Mouse (Mus musculus) limb, embryonic 10.5 days (tissue): ENCODE measurements around the gene Vamp2. TPM values are rescaled to one million over a fixed set of nuclear protein-coding genes. Genes with fewer than 3 reads are reported as not detected.
A peak's percentile ranks its signal among the peaks of the same experiment; 100 is the strongest.

Source experiments
- DNase-seq: peaks from one replicate; pipeline ENCODE4 v3.0.0-alpha.2; 2017; ENCODE audit warnings: low spot score
- H3K27ac ChIP-seq: fragments of 300-500 bp; sonication (generic); 2 replicates; pipeline ENCODE4 v1.5.1; 2016; ENCODE audit warnings: mild to moderate bottlenecking
- H3K27me3 ChIP-seq: fragments of 300-500 bp; sonication (generic); 2 replicates; pipeline ENCODE4 v1.6.1; 2016; ENCODE audit warnings: low read depth, mild to moderate bottlenecking; ENCODE audit not compliant: poor library complexity, severe bottlenecking
- H3K36me3 ChIP-seq: fragments of 300-500 bp; sonication (generic); 2 replicates; pipeline ENCODE4 v1.6.1; 2016; ENCODE audit warnings: mild to moderate bottlenecking, moderate library complexity
- H3K4me1 ChIP-seq: fragments of 300-500 bp; sonication (generic); 2 replicates; pipeline ENCODE4 v1.6.1; 2016
- H3K4me3 ChIP-seq: fragments of 300-500 bp; sonication (generic); 2 replicates; pipeline ENCODE4 v1.5.1; 2016; ENCODE audit warnings: mild to moderate bottlenecking, moderate library complexity
- H3K9me3 ChIP-seq: fragments of 300-500 bp; sonication (generic); replicated peaks from 2 replicates; pipeline ENCODE4 v1.6.1; 2016; ENCODE audit warnings: mild to moderate bottlenecking
- WGBS: fragments of 180-500 bp; shearing (Covaris S2); methylation state at CpG from one replicate; pipeline ENCODE4 v1.1.7; 2016; 5-methylcytosine and 5-hydroxymethylcytosine counted together
- polyA plus RNA-seq: library from polyadenylated mRNA; unstranded; fragments of >200 nt; fragmentation: Nextera tagmentation; extraction: Ambion mirVana; gene quantifications from 2 replicates; pipeline ENCODE4 v1.2.1, GENCODE M21; 2016

The Vamp2 gene
- 51.1 and 72.1 TPM in 2 replicates for polyA plus RNA-seq

DNA sequence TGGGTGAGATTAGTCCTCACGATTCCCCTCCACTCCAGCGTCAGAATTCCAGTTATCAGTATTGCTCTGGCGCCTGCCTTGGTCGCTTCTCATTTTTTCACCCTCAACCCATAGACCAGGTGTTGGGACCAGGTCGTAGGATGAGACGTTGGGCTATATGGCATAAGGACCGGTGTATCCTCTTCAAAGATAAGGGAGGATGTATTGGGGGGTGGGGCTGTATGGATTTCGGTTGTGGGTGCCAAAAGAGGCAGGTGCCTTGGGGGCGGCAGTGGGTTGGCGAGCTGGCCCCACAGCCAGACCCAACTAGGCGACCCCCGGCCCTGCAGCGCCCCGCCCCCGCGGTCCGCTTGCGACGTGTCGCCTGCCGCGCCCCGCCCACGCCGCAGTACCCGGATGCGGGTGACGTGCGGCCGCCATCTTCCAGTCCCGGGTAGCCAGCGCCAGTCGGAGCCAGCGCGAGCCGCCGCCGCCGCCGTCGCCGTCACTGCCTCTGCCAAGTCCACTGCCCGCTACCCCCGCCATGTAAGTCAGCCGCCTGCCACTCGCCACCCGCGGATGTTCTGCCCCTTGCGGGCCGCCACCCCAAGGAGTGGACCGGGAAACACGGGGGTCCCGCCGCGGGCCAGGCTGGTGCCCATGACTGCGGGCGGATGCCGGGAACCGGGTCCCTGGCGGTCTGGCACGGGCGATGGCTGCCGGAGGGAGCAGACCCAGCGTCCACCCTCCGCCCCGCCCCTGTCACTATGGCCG, at the start of gene Vamp2:
Vamp2 (plus strand) TSS at position 388 of the 753 bp plus-strand sequence.
- peaks cover 49% of the 10 kb centered on the region for H3K4me1 ChIP-seq
- H3K9me3 ChIP-seq, result no peaks in the 10 kb centered on the region
- H3K27ac ChIP-seq, result peak within 1 kb of the TSS; percentile 100
- H3K36me3 ChIP-seq, result peaks cover 34% of the 10 kb centered on the region
- under 1% methylated on average over 65 of the region's 67 CpGs for WGBS
- H3K4me3 ChIP-seq, result peak within 1 kb of the TSS; percentile 100
- DNase-seq, result peak; percentile 98
- H3K27me3 ChIP-seq, result no peaks in the 10 kb centered on the region

DNA sequence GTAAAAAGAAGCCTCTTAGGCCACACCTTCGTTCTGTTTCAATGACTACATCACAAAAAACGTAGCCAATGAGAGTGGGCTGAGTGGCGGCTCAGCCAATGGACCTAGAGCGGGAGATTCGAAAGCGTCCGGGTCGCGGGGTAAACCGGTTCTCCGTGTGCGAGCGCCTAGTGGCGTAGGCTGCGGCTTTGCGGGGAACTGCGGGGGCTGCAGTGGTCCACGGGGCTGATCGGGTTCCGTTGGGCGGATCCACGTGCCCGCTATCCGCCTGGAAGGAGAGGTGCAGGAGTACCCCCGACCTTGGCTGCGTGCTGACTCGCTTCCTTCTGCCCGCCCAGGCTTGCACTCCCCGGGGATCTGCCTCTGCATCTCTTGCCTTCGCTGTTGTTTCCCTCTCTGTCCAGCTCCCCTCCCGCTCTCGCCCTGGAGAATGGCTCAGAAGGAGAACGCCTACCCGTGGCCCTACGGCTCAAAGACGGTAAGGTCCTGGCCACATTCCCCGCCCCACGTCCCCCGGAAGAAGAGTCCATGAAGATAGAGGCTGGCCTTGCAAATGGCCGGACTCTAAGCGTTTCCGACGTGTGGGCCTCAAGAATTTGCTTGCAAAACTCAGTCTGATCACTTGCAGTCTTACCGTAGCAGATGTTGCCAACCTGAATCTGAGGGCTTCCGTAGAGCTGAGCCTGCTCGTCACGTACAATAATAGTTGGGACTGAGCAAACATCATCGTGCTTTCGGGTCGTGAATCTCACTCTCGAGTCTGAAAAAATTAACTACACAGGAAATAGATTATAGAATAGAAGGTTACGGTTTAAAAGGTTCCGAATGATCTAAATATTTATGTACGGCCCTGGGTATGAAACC, 42.5 kb upstream of the Vamp2 start, which contains the start of gene Aurkb:
Aurkb (plus strand) TSS at position 117 of the 864 bp plus-strand sequence.
- Histone ChIP-seq H3K4me1 (peaks cover 25% of the 10 kb centered on the region), H3K36me3 (peaks cover 34% of the 10 kb centered on the region), H3K27ac (peak within 1 kb of the TSS; percentile 95), H3K27me3 (no peaks in the 10 kb centered on the region), H3K9me3 (no peaks in the 10 kb centered on the region), H3K4me3 (peak within 1 kb of the TSS; percentile 84)
- WGBS, result 1% methylated on average over 54 of the region's 54 CpGs
- DNase-seq, result peak; percentile 89

DNA sequence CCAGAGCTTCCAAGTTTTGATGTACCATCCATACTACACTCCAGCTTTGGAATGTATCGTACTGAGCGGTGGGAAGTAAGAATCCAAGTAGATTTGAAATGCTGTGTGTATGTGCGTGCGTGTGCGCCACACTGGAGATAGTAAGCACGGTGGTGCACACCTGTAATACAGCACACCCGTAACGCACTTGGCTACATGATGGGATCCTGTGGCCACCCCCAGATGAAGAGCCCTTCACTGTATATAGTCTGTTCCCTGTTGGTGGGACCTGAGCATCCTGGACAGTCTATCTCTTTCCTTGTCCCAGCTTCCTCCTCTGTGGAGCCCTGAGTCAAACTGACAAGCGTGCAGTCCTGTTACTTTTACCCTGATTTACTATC, 41.9 kb upstream of the Vamp2 start:
- H3K27me3 ChIP-seq, result no peaks in the 10 kb centered on the region
- no peak for DNase-seq
- peak overlapping the region; percentile 95 for H3K27ac ChIP-seq
- H3K4me3 ChIP-seq, result peak overlapping the region; percentile 84
- peaks cover 25% of the 10 kb centered on the region for H3K4me1 ChIP-seq
- no peaks in the 10 kb centered on the region for H3K9me3 ChIP-seq
- 27% methylated on average over 9 of the region's 9 CpGs for WGBS
- peaks cover 41% of the 10 kb centered on the region for H3K36me3 ChIP-seq

DNA sequence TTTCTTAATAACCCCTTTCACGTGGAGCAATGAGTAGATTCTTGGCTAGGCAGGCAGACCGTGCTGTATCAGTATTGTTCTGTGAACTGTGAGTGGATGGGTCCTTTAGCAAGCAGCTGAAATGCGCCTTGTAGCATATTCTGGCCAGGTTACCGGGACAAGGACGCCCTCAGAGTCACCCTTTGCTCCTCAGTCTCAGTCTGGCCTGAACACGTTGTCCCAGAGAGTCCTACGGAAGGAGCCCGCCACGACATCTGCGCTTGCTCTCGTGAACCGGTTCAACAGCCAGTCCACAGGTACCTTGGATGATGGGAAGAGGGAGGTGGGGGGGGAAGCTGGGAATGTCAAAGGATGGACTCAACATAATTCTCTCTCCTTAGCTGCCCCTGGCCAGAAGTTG, 40.7 kb upstream of the Vamp2 start:
- no peak for DNase-seq
- no peak overlapping the region; the same call in 1 of the 2 replicates for H3K27ac ChIP-seq
- peak overlapping the region; percentile 84 for H3K4me3 ChIP-seq
- WGBS, result 94% methylated on average over 12 of the region's 12 CpGs
- peaks cover 25% of the 10 kb centered on the region for H3K4me1 ChIP-seq
- H3K27me3 ChIP-seq, result no peaks in the 10 kb centered on the region
- H3K9me3 ChIP-seq, result no peaks in the 10 kb centered on the region
- H3K36me3 ChIP-seq, result peaks cover 52% of the 10 kb centered on the region

DNA sequence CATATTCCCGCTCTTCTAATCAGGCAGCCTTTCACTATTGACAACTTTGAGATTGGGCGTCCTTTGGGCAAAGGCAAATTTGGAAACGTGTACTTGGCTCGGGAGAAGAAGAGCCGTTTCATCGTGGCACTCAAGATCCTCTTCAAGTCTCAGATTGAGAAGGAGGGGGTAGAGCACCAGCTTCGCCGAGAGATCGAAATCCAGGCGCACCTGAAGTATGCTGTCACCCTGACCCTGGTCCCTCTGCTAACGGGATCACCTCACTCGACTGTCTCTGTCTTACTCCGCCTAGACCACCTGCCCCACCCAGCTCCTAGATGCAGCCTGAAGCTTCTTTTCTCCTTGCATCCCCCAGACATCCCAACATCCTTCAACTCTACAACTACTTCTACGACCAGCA, 40.1 kb upstream of the Vamp2 start:
- no peak for DNase-seq
- Histone ChIP-seq H3K27ac (no peak overlapping the region), H3K9me3 (no peaks in the 10 kb centered on the region), H3K27me3 (no peaks in the 10 kb centered on the region), H3K4me3 (peak overlapping the region; percentile 84), H3K36me3 (peaks cover 58% of the 10 kb centered on the region), H3K4me1 (peaks cover 25% of the 10 kb centered on the region)
- 96% methylated on average over 14 of the region's 14 CpGs for WGBS

DNA sequence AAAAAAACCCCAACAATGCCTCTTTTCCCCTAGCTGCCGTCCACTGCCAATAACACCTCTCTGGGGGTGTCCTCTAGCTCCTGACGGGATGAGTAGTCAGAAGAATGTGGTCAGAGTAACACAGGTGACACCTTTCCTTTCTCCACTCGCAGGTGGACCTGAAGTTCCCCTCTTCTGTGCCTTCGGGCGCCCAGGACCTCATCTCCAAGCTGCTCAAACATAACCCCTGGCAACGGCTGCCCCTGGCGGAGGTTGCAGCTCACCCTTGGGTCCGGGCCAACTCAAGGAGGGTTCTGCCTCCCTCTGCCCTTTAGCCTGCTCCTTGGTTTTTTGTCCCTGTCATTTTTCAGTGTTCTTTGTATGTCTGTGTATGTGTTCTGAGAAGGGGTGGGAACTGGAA, 37.5 kb upstream of the Vamp2 start:
- Histone ChIP-seq H3K9me3 (no peaks in the 10 kb centered on the region), H3K4me1 (peaks cover 25% of the 10 kb centered on the region), H3K36me3 (peaks cover 71% of the 10 kb centered on the region), H3K27ac (no peak overlapping the region), H3K27me3 (no peaks in the 10 kb centered on the region), H3K4me3 (no peak overlapping the region)
- 94% methylated on average over 8 of the region's 8 CpGs for WGBS
- no peak for DNase-seq

DNA sequence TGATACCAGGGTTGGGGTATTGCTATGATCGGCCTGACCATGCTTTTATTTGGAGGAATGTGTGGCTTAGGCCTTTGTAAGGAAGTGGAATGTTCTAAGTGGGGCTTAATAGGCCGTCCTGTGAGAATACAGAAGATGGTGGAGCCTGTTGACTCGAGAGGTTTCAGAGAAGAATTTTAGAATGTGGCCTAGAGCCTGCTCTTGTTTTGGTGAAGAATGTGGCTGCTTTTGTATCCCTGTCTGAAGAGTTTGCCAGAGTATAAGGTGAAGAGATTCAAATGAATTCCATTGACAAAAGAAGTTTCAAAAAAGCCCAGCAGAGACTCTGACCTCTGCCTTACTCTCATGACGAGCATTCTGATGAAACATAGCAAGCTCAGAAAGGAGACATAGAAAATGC, 36.5 kb upstream of the Vamp2 start:
- no peak overlapping the region for H3K4me3 ChIP-seq
- 93% methylated on average over 4 of the region's 4 CpGs for WGBS
- no peaks in the 10 kb centered on the region for H3K27me3 ChIP-seq
- H3K27ac ChIP-seq, result no peak overlapping the region
- H3K9me3 ChIP-seq, result no peaks in the 10 kb centered on the region
- peaks cover 71% of the 10 kb centered on the region for H3K36me3 ChIP-seq
- DNase-seq, result no peak
- peaks cover 19% of the 10 kb centered on the region for H3K4me1 ChIP-seq

DNA sequence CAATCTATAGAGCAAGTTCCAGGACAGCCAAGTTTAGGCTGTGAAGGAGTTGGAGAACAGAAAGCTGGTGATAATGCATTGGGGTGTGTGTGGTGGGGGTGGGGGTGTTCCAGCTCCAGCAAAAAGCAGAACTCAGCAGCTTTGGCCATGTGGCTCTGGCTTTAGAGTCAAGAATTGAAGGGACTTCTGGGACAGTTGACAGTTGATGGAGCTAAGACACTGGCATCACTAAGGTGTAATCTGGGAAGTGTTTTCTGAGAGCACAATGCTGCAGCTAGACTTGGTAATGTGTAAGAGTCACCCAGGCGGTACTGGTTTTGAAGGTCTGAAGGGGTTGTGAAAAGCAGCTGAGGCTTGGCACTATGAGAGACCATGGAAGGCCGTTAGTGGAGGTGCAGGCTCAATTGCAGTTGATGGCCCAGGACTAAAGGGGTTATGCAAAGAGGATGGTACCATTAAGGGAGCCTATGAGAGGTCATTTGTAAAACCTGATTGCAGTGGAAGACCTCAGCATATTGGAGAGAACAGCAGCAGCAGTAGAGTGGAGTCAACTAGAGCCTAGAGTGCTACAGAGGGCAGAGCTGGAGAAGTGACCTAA, 35.4 kb upstream of the Vamp2 start:
- Histone ChIP-seq H3K27ac (no peak overlapping the region), H3K9me3 (no peaks in the 10 kb centered on the region), H3K4me3 (no peak overlapping the region), H3K27me3 (no peaks in the 10 kb centered on the region), H3K36me3 (peaks cover 65% of the 10 kb centered on the region), H3K4me1 (peaks cover 8% of the 10 kb centered on the region)
- no peak for DNase-seq
- 84% methylated on average over 2 of the region's 2 CpGs for WGBS

DNA sequence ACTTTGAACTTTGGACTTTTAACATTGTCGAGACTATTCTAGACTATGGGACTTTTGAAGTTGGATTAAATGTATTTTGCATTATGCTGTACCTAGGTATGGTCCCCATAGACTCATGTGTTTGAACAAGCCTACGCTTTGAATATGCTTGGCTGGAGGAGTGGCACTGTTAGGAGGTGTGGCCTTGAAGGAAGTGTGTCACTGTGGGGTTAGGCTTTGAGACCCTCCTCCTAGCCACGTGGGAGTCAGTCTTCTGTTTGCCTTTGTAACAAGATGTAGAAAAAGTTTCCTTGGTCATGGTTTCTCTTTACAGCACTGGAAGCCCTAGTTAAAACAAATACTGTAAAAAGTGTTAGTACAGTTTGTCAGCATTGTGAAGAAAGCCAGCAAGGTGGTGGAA, 34.4 kb upstream of the Vamp2 start:
- H3K9me3 ChIP-seq, result no peaks in the 10 kb centered on the region
- no peak overlapping the region for H3K27ac ChIP-seq
- H3K4me1 ChIP-seq, result peaks cover 6% of the 10 kb centered on the region
- peaks cover 56% of the 10 kb centered on the region for H3K36me3 ChIP-seq
- H3K4me3 ChIP-seq, result no peak overlapping the region
- no peak for DNase-seq
- no peaks in the 10 kb centered on the region for H3K27me3 ChIP-seq
- 80% methylated on average over 3 of the region's 3 CpGs for WGBS

DNA sequence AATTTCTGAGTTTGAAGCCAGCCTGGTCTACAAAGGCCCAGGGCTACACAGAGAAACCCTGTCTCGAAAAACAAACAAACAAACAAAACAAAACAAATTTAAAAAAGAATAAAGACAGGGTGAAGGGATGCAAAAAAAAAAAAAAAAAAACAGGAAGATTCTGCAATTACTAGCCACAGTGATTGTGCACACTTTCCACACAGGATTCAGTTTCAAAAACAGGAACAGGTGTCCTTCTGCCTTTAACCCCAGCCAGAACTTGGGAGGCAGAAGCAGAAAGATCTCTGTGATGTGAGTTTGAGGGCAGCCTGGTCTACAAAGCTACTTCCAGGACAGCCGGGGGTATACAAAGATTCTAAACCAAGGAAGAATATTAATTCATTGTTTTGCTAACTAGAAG, 30.0 kb upstream of the Vamp2 start:
- 0 out of 2 replicates have a peak, but pooled peaks cover 5% of the 10 kb centered on the region for H3K27me3 ChIP-seq
- no peaks in the 10 kb centered on the region for H3K9me3 ChIP-seq
- peaks cover 13% of the 10 kb centered on the region for H3K36me3 ChIP-seq
- no peak overlapping the region for H3K27ac ChIP-seq
- 79% methylated on average over 2 of the region's 2 CpGs for WGBS
- H3K4me3 ChIP-seq, result peak overlapping the region; percentile 80
- no peak for DNase-seq
- H3K4me1 ChIP-seq, result peaks cover 32% of the 10 kb centered on the region

DNA sequence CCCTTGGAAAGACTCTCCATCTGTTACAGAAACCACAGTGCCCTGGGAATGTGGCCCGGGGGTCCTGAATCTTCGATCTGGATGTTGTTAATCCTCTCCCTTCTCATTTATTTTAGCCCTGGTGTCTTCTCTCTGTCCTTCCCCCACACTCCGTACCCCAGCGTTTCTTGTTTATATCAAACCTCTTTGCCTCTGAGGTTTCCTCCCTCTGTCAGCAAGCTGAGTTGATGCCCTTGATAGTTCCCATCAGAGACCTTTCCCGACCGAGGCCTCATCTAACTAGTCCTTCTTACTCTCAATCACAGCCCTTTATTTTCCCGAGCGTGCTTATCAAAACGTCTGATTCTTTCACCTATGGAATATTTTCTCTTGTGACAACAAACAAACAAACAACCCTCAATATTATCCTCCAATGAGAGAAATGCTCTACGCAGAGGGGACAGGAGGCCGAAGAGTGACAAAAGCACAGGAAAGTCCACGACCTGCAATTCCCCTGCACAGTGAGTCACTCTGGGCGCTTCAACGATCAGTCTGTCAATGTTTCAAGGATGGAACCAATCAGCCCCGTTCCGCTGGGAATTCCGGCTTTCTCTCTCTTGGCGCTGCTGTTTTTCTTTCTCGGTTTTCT, 29.4 kb upstream of the Vamp2 start:
- Histone ChIP-seq H3K36me3 (peaks cover 7% of the 10 kb centered on the region), H3K9me3 (no peaks in the 10 kb centered on the region), H3K27ac (peak overlapping the region; percentile 89), H3K4me3 (peak overlapping the region; percentile 80), H3K4me1 (peaks cover 32% of the 10 kb centered on the region), H3K27me3 (0 out of 2 replicates have a peak, but pooled peaks cover 5% of the 10 kb centered on the region)
- WGBS, result 2% methylated on average over 19 of the region's 19 CpGs
- DNase-seq, result no peak

DNA sequence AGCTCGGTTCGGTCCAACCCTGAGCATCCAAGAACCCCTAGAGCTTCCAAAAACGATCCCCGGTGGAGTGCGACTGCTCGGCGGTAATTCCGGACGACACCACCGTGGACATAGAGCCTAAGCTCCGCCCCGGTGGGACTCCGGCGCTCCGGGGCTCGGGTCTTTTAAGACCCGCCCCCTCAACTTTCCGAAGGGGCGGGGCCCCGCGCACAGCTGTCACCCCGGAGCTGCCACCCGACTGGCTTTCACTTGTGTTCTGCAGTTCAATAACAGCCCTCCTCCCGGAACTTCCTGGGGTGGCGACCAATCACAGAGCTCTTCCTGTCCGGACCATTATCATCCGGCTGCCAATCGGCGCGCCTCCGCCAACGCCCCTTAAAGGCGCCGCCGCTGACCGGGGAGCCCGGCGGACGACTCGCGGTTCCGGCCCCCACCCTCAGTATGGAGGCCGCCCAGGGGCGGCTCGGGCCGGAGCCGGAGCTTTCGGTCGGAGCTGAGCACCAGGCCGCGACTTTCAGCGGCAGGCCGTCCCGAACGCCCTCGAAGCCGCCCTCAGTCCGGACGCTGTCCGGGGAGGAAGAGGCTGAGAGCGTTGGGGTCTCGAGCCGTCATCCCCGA, 28.8 kb upstream of the Vamp2 start, which contains the start of gene Borcs6:
Borcs6 (plus strand) TSS at position 361 of the 618 bp plus-strand sequence.
- Histone ChIP-seq H3K27ac (peak within 1 kb of the TSS; percentile 89), H3K27me3 (0 out of 2 replicates have a peak, but pooled peaks cover 5% of the 10 kb centered on the region), H3K9me3 (no peaks in the 10 kb centered on the region), H3K36me3 (peaks cover under 1% of the 10 kb centered on the region), H3K4me3 (peak within 1 kb of the TSS; percentile 80), H3K4me1 (peaks cover 39% of the 10 kb centered on the region)
- under 1% methylated on average over 64 of the region's 64 CpGs for WGBS
- DNase-seq, result peak; percentile 94
